Mouse (Mus musculus) kidney, postnatal 25 days (tissue): ENCODE data around the gene Mgat1.
A peak's percentile ranks its signal among the peaks of the same experiment; 100 is the strongest.
"Not testable (repeated sequence)": the region's sequence is repeated elsewhere in the genome, so short reads cannot be mapped to it uniquely, and the experiment has no call there.

Experiments
- DNase-seq, 2 experiments: peaks; one replicate each; pipeline ENCODE4 v3.0.0; 2021; ENCODE audit warnings: mixed read lengths in 2 of 2

Gene Mgat1

GRCm38 (mm10) chr11:49243727-49244594, at the start of gene Mgat1:
Mgat1 (plus strand) TSS chr11:49244191.
- DNase-seq, result peak; percentile 95 to 99

GRCm38 (mm10) chr11:49194771-49195170, 49.2 kb upstream of the Mgat1 start:
- not testable (repeated sequence) for DNase-seq

- peak; percentile 21 to 49 for DNase-seq
Observed at GRCm38 (mm10) chr11:49195819-49196322, 48.1 kb upstream of the Mgat1 start.

- no peak for DNase-seq
Observed at GRCm38 (mm10) chr11:49200666-49201065, 43.3 kb upstream of the Mgat1 start.

GRCm38 (mm10) chr11:49201142-49201541, 42.8 kb upstream of the Mgat1 start:
- DNase-seq, result no peak

- no peak for DNase-seq
Observed at GRCm38 (mm10) chr11:49202071-49202470, 41.9 kb upstream of the Mgat1 start.

GRCm38 (mm10) chr11:49202523-49203061, 41.4 kb upstream of the Mgat1 start:
- peak in 1 of 2 experiments; percentile 11 for DNase-seq

GRCm38 (mm10) chr11:49203129-49203768, 40.7 kb upstream of the Mgat1 start, which contains the start of gene Zfp62:
Zfp62 (plus strand) TSS chr11:49203292.
- peak; percentile 96 to 98 for DNase-seq

- DNase-seq, result peak; percentile 50 to 65
Observed at GRCm38 (mm10) chr11:49203771-49204497, 40.1 kb upstream of the Mgat1 start.

- DNase-seq, result no peak
Observed at GRCm38 (mm10) chr11:49205080-49205590, 38.9 kb upstream of the Mgat1 start.

- no peak for DNase-seq
Observed at GRCm38 (mm10) chr11:49207495-49207894, 36.5 kb upstream of the Mgat1 start.

GRCm38 (mm10) chr11:49212577-49212976, 31.4 kb upstream of the Mgat1 start:
- no peak for DNase-seq

GRCm38 (mm10) chr11:49213505-49213904, 30.5 kb upstream of the Mgat1 start:
- DNase-seq, result no peak

- DNase-seq, result no peak
Observed at GRCm38 (mm10) chr11:49219271-49219670, 24.7 kb upstream of the Mgat1 start.

GRCm38 (mm10) chr11:49224455-49224854, 19.5 kb upstream of the Mgat1 start:
- DNase-seq, result no peak

GRCm38 (mm10) chr11:49232781-49233180, 11.2 kb upstream of the Mgat1 start:
- DNase-seq, result no peak

GRCm38 (mm10) chr11:49235459-49236207, 8.4 kb upstream of the Mgat1 start:
- no peak for DNase-seq

GRCm38 (mm10) chr11:49236891-49237290, 7.1 kb upstream of the Mgat1 start:
- peak in 1 of 2 experiments; percentile 42 for DNase-seq

GRCm38 (mm10) chr11:49237532-49237931, 6.5 kb upstream of the Mgat1 start:
- DNase-seq, result no peak

GRCm38 (mm10) chr11:49240310-49240709, 3.7 kb upstream of the Mgat1 start:
- no peak for DNase-seq

- no peak for DNase-seq
Observed at GRCm38 (mm10) chr11:49240874-49241273, 3.1 kb upstream of the Mgat1 start.

GRCm38 (mm10) chr11:49241471-49241870, 2.5 kb upstream of the Mgat1 start:
- peak in 1 of 2 experiments; percentile 56 for DNase-seq
